Mouse (Mus musculus) testis, adult 2 months (tissue): ENCODE results near the gene Pde8b.

Experiments
- CTCF ChIP-seq: fragments of 200-500 bp; IDR thresholded peaks from 2 replicates; pipeline ENCODE4 v1.5.1; 2012; ENCODE audit warnings: low read depth, mild to moderate bottlenecking, inconsistent platforms, low read length, moderate library complexity; ENCODE audit not compliant: control insufficient read depth, insufficient read depth, insufficient replicate concordance
- POLR2A ChIP-seq: fragments of 200-500 bp; IDR thresholded peaks from 2 replicates; pipeline ENCODE4 v1.6.1; 2012; ENCODE audit warnings: low read depth, mild to moderate bottlenecking, inconsistent platforms, low read length, moderate library complexity; ENCODE audit not compliant: control insufficient read depth

DNA sequence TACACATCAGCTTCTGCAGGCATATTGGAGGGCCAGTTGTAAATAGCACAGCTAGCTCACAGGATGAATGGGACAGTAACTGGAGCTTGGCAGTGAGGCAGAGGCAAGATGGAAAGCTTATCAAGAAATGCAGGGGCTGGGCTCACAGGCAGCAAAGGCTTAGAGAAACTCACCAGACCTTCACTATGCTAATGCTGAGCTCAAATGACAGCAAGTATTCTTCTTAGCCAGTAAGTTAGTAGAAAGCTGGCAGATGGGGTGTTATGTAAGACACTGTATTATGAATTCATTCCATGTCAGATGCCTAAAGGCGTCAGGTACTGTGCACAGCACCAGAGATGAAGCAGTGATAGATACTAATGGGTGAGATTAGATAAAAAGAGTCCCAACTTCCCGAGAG lies 215.4 kb downstream of the Pde8b start:
- no peak for TF ChIP-seq CTCF
- TF ChIP-seq POLR2A = no peak
